Mouse (Mus musculus) A20 (cell line): ENCODE measurements around the gene Bsph2.

Experiments used
- DNase-seq: peaks from one replicate; pipeline ENCODE4 v3.0.0-alpha.2; 2011; ENCODE audit warnings: low read depth, low spot score

Bsph2 gene

DNA sequence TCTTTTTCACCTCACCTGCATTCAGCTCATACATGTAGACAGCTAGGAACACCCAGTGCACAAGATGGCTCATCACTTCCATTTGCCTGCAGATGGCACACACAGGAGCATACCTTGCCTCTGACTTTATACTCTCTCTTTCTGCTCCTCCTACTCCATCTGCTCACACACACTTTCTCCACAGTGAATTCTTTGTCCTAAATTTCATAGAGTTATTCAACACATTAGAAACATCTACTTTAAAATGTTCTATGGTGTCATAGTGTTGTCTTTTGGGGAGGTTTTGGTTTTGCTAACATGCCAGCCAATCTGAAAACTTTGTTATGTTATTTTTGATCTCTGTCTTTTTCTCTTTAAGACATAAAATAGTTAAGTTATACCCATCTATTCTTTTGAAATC, at the start of gene Bsph2:
Bsph2 (minus strand) TSS at position 101 of the 400 bp plus-strand sequence.
- DNase-seq: no peak

DNA sequence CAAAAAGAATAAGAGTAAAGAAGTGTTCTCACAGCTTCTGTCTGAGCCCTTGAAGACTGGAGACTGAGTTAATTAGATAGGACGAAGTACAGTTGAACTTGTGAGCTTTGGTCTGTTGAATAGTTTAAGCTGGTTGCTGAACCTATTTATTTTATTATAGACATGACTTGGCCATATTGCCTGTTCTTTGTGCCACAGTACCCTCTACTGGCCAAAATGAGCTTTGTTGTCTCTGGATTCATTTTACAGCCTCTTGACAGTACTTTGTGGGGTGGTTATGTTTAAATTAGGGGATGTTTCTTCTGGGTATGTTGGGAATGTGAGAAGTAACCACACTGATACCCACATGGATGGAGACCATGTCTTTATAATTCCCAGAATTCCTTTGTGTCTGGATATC, 59.3 kb downstream of the Bsph2 start:
- DNase-seq: peak; percentile 51
